Mouse (Mus musculus) embryonic facial prominence, embryonic 13.5 days (tissue): ENCODE results near the gene Creld2. TPM values are rescaled to one million over a fixed set of nuclear protein-coding genes. Genes with fewer than 3 reads are reported as not detected.
A peak's percentile ranks its signal among the peaks of the same experiment; 100 is the strongest.

ENCODE experiments used
- ATAC-seq: fragments of 200-750 bp; cut with Nextera tagmentation; 2 replicates; pipeline ENCODE4 v1.8.0; 2017; ENCODE audit warnings: low read depth; ENCODE audit not compliant: insufficient number of reproducible peaks, insufficient read depth, low FRiP score, low TSS enrichment
- H3K27ac ChIP-seq: fragments of 300-500 bp; sonication (generic); 2 replicates; pipeline ENCODE4 v1.5.1; 2015; ENCODE audit warnings: moderate library complexity, mild to moderate bottlenecking, inconsistent platforms
- H3K27me3 ChIP-seq: fragments of 300-500 bp; sonication (generic); 2 replicates; pipeline ENCODE4 v1.6.1; 2015; ENCODE audit warnings: mild to moderate bottlenecking, inconsistent platforms
- H3K36me3 ChIP-seq: fragments of 300-500 bp; sonication (generic); 2 replicates; pipeline ENCODE4 v1.6.1; 2015; ENCODE audit warnings: mild to moderate bottlenecking, inconsistent platforms
- H3K4me1 ChIP-seq: fragments of 300-500 bp; sonication (generic); 2 replicates; pipeline ENCODE4 v1.6.1; 2015; ENCODE audit warnings: inconsistent platforms
- H3K4me2 ChIP-seq: fragments of 300-500 bp; sonication (generic); 2 replicates; pipeline ENCODE4 v1.6.1; 2015; ENCODE audit warnings: moderate library complexity, mild to moderate bottlenecking, inconsistent platforms
- H3K4me3 ChIP-seq: fragments of 300-500 bp; sonication (generic); 2 replicates; pipeline ENCODE4 v1.5.1; 2015; ENCODE audit warnings: mild to moderate bottlenecking, inconsistent platforms
- H3K9ac ChIP-seq: fragments of 300-500 bp; sonication (generic); 2 replicates; pipeline ENCODE4 v1.6.1; 2015; ENCODE audit warnings: mild to moderate bottlenecking, inconsistent platforms
- H3K9me3 ChIP-seq: fragments of 300-500 bp; sonication (generic); 2 replicates; pipeline ENCODE4 v1.6.1; 2016; ENCODE audit warnings: inconsistent platforms
- WGBS: fragments of 180-500 bp; shearing (Covaris S2); methylation state at CpG from one replicate; pipeline ENCODE4 v1.1.7; 2015; ENCODE audit warnings: mixed read lengths; 5-methylcytosine and 5-hydroxymethylcytosine counted together
- polyA plus RNA-seq: library from polyadenylated mRNA; unstranded; fragments of >200 nt; fragmentation: Nextera tagmentation; extraction: Ambion mirVana; gene quantifications from 2 replicates; pipeline ENCODE4 v1.2.1, GENCODE M21; 2015

The Creld2 gene
- polyA plus RNA-seq, 1 experiment from 2014 or later: 74.7 TPM

DNA sequence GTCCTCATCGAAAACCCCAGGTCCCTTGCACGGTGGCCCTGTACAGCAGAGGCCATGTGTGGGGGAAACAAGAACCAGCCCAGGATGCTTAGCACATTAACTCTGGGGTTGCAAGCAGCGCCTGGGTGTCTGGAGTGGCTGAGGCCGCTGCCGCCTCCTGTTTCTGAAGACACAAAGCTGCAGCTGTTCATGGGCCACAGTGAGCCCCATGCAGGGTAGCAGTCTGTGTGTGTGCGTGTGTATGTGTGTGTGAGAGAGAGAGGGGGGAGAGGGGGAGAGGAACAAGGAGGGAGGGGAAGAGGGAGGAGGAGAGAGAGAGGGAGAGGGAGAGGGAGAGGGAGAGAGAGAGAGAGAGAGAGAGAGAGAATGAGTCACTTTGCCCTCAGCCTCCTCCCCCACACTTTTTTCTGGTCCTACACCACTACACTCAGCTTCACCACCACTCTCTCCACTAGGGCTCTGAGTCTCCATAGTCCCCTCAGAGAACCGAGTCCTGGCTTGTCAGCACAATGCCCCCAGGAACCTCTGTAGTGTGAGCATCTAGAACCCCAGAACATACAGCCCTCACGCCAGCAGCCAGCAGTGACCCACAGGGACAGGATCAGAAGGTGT, 24.1 kb downstream of the Creld2 start:
- H3K27ac ChIP-seq: peak overlapping the region; percentile 73
- no peak overlapping the region for H3K9ac ChIP-seq
- H3K4me2 ChIP-seq: no peak overlapping the region
- no peaks in the 10 kb centered on the region; the same call in 1 of the 2 replicates for H3K27me3 ChIP-seq
- ATAC-seq: no peak
- H3K36me3 ChIP-seq: no peaks in the 10 kb centered on the region
- no peaks in the 10 kb centered on the region for H3K9me3 ChIP-seq
- peaks cover 21% of the 10 kb centered on the region for H3K4me1 ChIP-seq
- no peak overlapping the region for H3K4me3 ChIP-seq
- 30% methylated on average over 8 of the region's 8 CpGs for WGBS

DNA sequence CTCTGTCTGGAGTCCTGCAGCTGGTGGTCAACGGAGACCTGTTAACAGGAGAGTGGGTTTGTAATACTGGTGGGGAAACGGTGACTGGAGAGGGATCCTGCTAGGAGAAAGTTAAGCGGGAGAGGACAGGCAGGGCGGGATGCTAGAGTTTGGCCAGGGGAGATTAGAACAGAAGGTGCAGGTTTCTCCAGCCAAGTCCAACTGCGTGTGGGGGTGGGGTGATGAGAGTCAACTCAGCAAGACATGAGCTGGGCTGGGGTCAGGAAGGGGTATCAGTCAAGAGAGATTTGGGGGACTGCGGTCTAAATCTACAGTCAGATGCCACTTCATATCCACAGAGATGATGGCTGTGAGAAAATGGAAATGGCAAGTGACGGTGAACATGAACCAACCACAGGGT, 25.5 kb downstream of the Creld2 start:
- Histone ChIP-seq H3K27ac (no peak overlapping the region), H3K4me2 (no peak overlapping the region)
- no peak for ATAC-seq

DNA sequence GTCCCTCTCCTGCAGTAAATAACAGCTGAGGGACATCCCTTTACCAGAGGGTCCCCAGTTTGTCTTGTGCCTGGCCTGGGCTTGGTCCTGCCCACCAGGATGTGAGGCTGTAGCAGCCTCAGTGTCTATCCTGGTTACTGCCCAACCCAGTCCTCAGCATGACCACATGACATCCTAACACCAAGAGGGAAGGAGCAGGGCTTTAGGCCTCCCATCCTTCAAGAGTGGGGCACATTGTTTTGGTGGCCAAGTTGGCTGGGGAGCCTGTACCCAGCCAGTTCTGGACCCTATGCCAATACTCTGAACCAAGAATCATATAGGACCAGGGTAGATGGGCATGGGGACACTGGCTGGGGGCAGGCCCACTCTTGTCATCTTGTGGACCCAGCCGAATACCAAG, 29.2 kb downstream of the Creld2 start:
- H3K27ac ChIP-seq: no peak overlapping the region
- peaks cover 19% of the 10 kb centered on the region for H3K4me1 ChIP-seq
- no peak overlapping the region for H3K4me2 ChIP-seq
- no peaks in the 10 kb centered on the region for H3K9me3 ChIP-seq
- no peaks in the 10 kb centered on the region for H3K36me3 ChIP-seq
- WGBS: 87% methylated on average over 1 of the region's 1 CpGs
- ATAC-seq: no peak
- no peak overlapping the region for H3K4me3 ChIP-seq
- H3K9ac ChIP-seq: no peak overlapping the region
- H3K27me3 ChIP-seq: no peaks in the 10 kb centered on the region; the same call in 1 of the 2 replicates

More for the DNA sequence above, 25.5 kb downstream of the Creld2 start:
- Histone ChIP-seq H3K27me3 (no peaks in the 10 kb centered on the region; the same call in 1 of the 2 replicates), H3K4me3 (no peak overlapping the region), H3K9ac (no peak overlapping the region), H3K36me3 (no peaks in the 10 kb centered on the region), H3K4me1 (peaks cover 8% of the 10 kb centered on the region), H3K9me3 (no peaks in the 10 kb centered on the region)
- WGBS: 93% methylated on average over 7 of the region's 7 CpGs

DNA sequence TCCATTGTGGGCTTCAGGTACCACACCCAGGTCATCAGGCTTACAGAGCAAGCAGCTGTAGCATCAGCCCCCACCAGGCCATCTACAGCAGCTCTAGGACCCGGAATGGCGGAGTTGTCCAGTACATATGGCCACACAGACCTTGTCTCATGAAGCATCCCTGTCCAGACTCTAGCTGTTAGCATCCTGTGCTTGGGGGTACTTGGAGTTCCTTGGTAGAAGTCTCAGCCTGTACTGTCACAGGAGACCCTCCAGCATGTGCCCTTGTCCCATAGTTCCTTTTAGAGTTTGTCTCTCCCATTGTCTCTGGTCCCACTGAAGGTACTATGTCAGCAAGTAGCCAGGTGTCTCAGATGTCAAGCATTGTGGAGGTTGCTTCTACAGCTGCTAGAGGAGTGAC, 30.2 kb downstream of the Creld2 start:
- peaks cover 22% of the 10 kb centered on the region for H3K4me1 ChIP-seq
- H3K4me2 ChIP-seq: no peak overlapping the region
- H3K4me3 ChIP-seq: no peak overlapping the region
- no peak overlapping the region for H3K9ac ChIP-seq
- ATAC-seq: no peak
- WGBS: 83% methylated on average over 2 of the region's 2 CpGs
- H3K9me3 ChIP-seq: no peaks in the 10 kb centered on the region
- no peaks in the 10 kb centered on the region for H3K36me3 ChIP-seq
- no peak overlapping the region for H3K27ac ChIP-seq
- H3K27me3 ChIP-seq: no peaks in the 10 kb centered on the region; the same call in 1 of the 2 replicates

DNA sequence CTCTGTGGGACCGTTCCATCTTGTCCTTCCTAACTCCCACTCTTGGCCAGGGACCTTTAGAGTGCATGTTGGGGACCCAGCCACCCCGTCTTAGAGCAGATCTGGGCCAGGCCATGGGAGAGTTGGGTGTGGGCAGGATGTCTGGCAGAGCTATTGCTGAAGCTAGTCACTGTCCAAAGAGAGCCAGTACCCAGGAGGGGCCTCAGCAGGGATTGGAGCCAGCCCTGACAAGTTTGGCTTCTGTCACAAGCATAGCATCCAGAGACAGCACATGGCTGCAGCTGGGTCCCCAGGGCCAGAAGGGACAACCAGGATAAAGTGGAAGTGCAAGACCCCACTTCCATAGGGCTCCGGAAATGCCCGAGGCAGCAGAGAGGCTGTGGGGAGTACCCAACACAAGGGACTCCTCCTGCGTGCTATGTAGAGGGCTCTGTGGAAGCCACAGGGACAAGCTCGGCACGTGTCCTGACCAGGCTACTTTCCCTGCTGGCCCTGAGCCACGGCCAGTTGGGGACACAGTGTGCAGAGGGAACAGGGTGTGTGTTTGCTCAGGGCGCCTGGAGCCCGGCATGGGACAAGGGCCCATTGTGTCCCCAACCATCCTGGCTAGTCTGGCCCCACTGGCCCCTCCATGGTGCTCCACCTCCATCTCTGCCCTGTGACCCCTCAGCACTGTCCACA, 30.8 kb downstream of the Creld2 start:
- H3K9ac ChIP-seq: no peak overlapping the region

DNA sequence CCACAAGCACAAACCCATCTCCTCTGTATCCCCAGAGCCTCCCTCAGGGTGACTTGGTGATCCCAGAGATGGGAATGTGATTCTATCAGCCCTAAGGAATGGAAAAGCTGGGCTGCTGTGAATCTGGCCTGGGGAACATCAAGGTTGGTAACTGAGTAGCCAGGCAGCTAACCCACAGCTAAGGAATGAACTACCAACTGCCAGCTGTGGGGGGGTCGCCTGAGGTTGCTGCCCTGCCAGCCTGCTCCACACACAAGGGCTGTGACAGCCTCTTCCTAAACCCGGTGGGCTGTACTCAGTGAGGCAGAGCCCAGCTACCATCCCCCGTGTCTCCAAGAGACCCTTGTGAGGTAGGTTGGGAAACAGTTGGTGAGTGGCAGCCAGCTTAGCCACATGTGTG, 31.6 kb downstream of the Creld2 start:
- Histone ChIP-seq H3K36me3 (no peaks in the 10 kb centered on the region), H3K27me3 (no peaks in the 10 kb centered on the region), H3K9me3 (no peaks in the 10 kb centered on the region), H3K9ac (peak overlapping the region; percentile 28; the same call in 1 of the 2 replicates), H3K27ac (peak overlapping the region; percentile 28; the same call in 1 of the 2 replicates), H3K4me2 (0 out of 2 replicates have a peak overlapping the region, but pooled peaks have one; percentile 3), H3K4me3 (no peak overlapping the region), H3K4me1 (peaks cover 36% of the 10 kb centered on the region)
- no peak for ATAC-seq
- 27% methylated on average over 3 of the region's 3 CpGs for WGBS

More for the DNA sequence above, 30.8 kb downstream of the Creld2 start:
- ATAC-seq: no peak
- WGBS: 34% methylated on average over 10 of the region's 10 CpGs
- H3K27ac ChIP-seq: no peak overlapping the region
- H3K4me1 ChIP-seq: peaks cover 29% of the 10 kb centered on the region
- no peak overlapping the region for H3K4me2 ChIP-seq
- no peak overlapping the region for H3K4me3 ChIP-seq
- no peaks in the 10 kb centered on the region for H3K27me3 ChIP-seq
- no peaks in the 10 kb centered on the region for H3K36me3 ChIP-seq
- no peaks in the 10 kb centered on the region for H3K9me3 ChIP-seq

DNA sequence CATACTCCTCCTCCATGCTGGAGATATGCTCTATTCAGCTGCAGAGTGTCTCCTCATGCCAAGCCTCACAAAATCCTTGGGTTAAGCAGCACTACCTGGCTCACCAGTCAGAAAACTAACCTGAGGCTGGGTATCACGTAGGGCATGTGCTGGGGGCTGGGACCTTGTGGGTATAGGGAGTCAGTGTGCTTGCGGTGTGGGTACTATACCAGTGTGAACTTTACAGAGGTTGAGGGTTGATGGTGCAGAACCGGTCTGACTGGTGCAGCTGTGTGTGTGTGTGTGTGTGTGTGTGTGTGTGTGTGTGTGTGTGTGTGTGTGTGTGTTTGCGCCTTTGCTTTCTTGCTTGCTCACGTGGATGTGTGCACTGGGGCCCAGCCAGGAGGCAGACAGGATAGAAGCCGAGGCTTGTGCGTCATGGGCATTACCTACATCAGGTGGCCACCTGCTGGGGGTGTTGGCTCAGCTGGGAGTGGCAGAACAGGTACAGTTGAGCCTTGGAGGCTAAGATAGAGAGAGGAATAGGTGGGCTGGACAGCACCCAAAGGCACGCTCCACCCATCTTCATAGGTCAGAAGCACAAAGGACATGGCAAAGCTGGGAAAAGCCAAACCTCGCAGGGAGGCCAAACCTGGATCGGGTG, 32.2 kb downstream of the Creld2 start:
- 67% methylated on average over 10 of the region's 10 CpGs for WGBS
- Histone ChIP-seq H3K27me3 (no peaks in the 10 kb centered on the region), H3K9ac (peak overlapping the region; percentile 28; the same call in 1 of the 2 replicates), H3K4me1 (peaks cover 36% of the 10 kb centered on the region), H3K4me3 (no peak overlapping the region), H3K27ac (peak overlapping the region; percentile 28; the same call in 1 of the 2 replicates), H3K36me3 (no peaks in the 10 kb centered on the region), H3K9me3 (no peaks in the 10 kb centered on the region), H3K4me2 (0 out of 2 replicates have a peak overlapping the region, but pooled peaks have one; percentile 3)
- ATAC-seq: peak; percentile 40; the same call in 1 of the 2 replicates

DNA sequence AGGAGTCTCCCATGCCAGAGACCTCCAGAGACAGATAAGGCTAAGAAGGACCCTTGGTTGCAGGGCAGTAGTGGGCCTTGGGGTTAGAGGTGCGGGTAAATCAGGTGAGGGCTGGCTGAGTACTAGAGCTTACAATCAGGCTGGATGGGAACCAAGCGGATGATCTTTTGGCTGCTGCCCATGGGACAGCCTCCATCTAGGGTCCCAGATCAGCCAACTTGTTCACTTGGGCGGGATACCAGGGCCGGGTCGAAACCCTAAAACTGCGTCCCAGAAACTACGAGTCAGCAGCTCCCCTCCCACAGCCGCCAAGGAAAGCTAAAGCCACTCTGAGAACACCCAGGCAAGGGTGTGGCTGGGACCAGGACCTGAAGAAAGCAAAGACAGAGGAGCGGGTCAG, 33.7 kb downstream of the Creld2 start:
- H3K27ac ChIP-seq: no peak overlapping the region
- H3K4me2 ChIP-seq: no peak overlapping the region
- H3K27me3 ChIP-seq: no peaks in the 10 kb centered on the region
- H3K9me3 ChIP-seq: no peaks in the 10 kb centered on the region
- no peak for ATAC-seq
- WGBS: 86% methylated on average over 9 of the region's 9 CpGs
- no peak overlapping the region for H3K4me3 ChIP-seq
- no peaks in the 10 kb centered on the region for H3K36me3 ChIP-seq
- peaks cover 36% of the 10 kb centered on the region for H3K4me1 ChIP-seq
- H3K9ac ChIP-seq: no peak overlapping the region

DNA sequence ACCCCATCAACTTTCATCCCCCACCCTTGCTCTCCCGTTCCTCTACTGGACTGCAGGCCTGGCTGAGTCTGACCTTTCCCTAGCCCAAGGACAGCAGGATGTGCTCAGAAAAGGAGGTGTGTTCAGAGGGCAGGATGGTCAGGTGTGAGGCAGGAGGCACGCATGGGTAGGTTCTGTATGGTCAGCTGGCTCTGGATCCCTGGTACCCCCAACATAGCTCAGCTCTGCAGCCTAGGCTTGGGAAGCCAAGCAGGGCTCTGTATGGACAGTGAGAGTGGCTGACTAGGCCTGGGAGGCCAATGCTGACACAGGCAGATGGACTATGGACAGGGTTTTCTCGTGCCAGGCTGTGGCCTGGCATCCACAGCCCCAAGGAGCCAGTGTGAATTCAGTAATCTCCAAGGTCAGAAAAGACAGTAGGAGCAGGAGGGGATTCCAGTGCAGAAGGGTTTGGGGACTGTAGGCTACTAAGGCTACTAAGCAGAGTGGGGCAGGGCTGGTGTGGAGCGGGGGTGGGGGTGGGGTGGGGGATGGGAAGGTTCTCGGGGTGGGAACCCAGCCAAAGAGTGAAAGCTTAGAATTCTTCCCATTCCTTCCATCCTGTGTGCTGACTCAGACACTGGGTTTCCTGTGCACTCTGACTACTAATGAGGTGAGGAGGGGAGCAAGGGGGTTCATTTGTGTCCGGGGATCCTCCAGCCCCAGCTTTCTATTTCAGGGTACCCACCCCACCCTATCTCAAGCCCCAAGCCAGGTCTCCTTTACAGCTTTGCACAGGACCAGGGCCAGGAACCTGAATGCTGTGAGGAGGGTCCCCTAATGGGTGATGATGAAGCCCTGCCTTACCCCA, 34.9 kb downstream of the Creld2 start:
- Histone ChIP-seq H3K4me3 (no peak overlapping the region), H3K36me3 (no peaks in the 10 kb centered on the region), H3K4me1 (peaks cover 36% of the 10 kb centered on the region), H3K27ac (0 out of 2 replicates have a peak overlapping the region, but pooled peaks have one; percentile 16), H3K9me3 (no peaks in the 10 kb centered on the region), H3K27me3 (no peaks in the 10 kb centered on the region), H3K9ac (no peak overlapping the region), H3K4me2 (no peak overlapping the region)
- WGBS: 53% methylated on average over 6 of the region's 6 CpGs
- ATAC-seq: no peak

DNA sequence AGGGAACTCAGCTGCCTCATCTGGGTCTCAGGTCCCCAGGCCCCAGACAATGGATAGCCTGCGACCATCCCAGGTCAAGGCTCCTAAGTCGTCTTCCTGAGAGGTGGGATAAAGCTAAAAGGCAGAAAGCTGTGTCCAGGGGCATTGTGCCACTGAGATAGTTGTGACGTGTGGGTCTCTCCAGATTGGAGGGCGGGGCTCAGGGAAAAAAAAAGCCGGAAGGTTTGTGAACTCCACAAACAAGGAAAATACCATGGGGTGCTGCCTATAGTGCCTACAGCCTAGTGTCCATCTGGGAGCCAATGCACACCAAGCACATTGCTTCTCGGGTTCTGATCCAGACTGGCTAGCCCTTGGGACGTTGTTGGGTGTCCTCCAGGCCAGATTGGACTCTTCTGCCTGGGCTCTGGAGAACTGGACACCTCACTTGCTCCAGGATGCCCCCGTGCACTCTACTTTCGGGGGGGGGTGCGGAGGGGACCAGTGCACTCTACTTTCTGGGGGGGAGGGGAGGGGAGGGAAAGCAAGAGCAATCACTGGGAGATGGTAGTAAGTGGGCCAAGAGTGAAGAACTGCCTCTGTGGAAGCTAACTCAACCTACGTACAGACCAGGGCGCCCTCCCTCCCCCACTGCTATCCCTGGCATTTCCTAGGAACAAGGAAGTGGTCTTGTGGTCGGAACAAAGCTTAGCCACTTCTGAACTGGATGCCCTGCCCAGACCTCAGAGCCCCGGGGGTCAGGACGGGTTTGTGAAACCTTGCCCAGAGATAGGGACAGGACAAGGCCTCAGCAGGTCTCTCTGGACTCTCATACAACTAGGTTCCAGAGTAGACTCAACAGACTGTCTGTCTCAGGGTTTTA, 35.8 kb downstream of the Creld2 start:
- no peak overlapping the region for H3K4me3 ChIP-seq
- no peaks in the 10 kb centered on the region for H3K9me3 ChIP-seq
- H3K27me3 ChIP-seq: no peaks in the 10 kb centered on the region
- H3K27ac ChIP-seq: no peak overlapping the region
- H3K36me3 ChIP-seq: no peaks in the 10 kb centered on the region
- WGBS: 71% methylated on average over 15 of the region's 15 CpGs
- no peak overlapping the region for H3K4me2 ChIP-seq
- H3K9ac ChIP-seq: no peak overlapping the region
- ATAC-seq: no peak
- peaks cover 34% of the 10 kb centered on the region for H3K4me1 ChIP-seq
